Mouse (Mus musculus) MEL (cell line): ENCODE data around the gene Tmc8. TPM values are rescaled to one million over a fixed set of nuclear protein-coding genes. Genes with fewer than 3 reads are reported as not detected.
"Not testable (repeated sequence)": the region's sequence is repeated elsewhere in the genome, so short reads cannot be mapped to it uniquely, and the experiment has no call there.

Experiments used
- DNase-seq: peaks from one replicate; pipeline ENCODE4 v3.0.0; 2011; ENCODE audit warnings: low read depth, low spot score
- H3K27ac ChIP-seq: 2 replicates; pipeline ENCODE4 v1.5.1; 2012; ENCODE audit warnings: low read depth, mild to moderate bottlenecking, control low read depth, low read length, moderate library complexity; ENCODE audit not compliant: control insufficient read depth
- H3K27me3 ChIP-seq, 2 experiments: fragments of 150-350 bp in 1 of 2; sonication (generic) in 1 of 2; 2 replicates each; pipeline ENCODE4 v1.6.1; 2012; ENCODE audit warnings: low read length in 2 of 2, mild to moderate bottlenecking in 2 of 2, improper control_type of control experiment in 1 of 2, moderate library complexity in 1 of 2; ENCODE audit not compliant: insufficient read depth in 2 of 2, control insufficient read depth in 1 of 2
- H3K36me3 ChIP-seq, 2 experiments: 2 replicates each; pipeline ENCODE4 v1.6.1; 2012 to 2014; ENCODE audit warnings: low read length in 2 of 2, improper control_type of control experiment in 1 of 2, inconsistent platforms in 1 of 2, mild to moderate bottlenecking in 1 of 2; ENCODE audit not compliant: insufficient read depth in 2 of 2, control insufficient read depth in 1 of 2
- H3K4me1 ChIP-seq, 2 experiments: fragments of 150-350 bp in 1 of 2; sonication (generic) in 1 of 2; 2 replicates each; pipeline ENCODE4 v1.6.1; 2012; ENCODE audit warnings: low read length in 2 of 2, improper control_type of control experiment in 1 of 2, mild to moderate bottlenecking in 1 of 2; ENCODE audit not compliant: insufficient read depth in 2 of 2, control insufficient read depth in 1 of 2
- H3K4me3 ChIP-seq, 2 experiments: fragments of 150-350 bp in 1 of 2; sonication (generic) in 1 of 2; 2 replicates each; pipeline ENCODE4 v1.5.1; 2012; ENCODE audit warnings: low read depth in 2 of 2, low read length in 2 of 2, mild to moderate bottlenecking in 2 of 2, moderate library complexity in 2 of 2, control low read depth in 1 of 2, improper control_type of control experiment in 1 of 2; ENCODE audit not compliant: control insufficient read depth in 1 of 2, insufficient read depth in 1 of 2
- H3K79me2 ChIP-seq: 2 replicates; pipeline ENCODE4 v1.6.1; 2012; ENCODE audit warnings: mild to moderate bottlenecking, low read length, moderate library complexity; ENCODE audit not compliant: control insufficient read depth, poor library complexity, insufficient read depth
- H3K9ac ChIP-seq: 2 replicates; pipeline ENCODE4 v1.6.1; 2012; ENCODE audit warnings: low read depth, mild to moderate bottlenecking, control low read depth, low read length, moderate library complexity; ENCODE audit not compliant: control insufficient read depth, poor library complexity, severe bottlenecking
- H3K9me3 ChIP-seq: fragments of 150-350 bp; sonication (generic); replicated peaks from 2 replicates; pipeline ENCODE4 v1.6.1; 2012; ENCODE audit warnings: mild to moderate bottlenecking, low read length, improper control_type of control experiment, moderate library complexity; ENCODE audit not compliant: insufficient read depth
- CHD1 ChIP-seq: IDR thresholded peaks from 2 replicates; pipeline ENCODE4 v1.6.1; 2012; ENCODE audit warnings: low read depth, mild to moderate bottlenecking, inconsistent platforms, low read length, improper control_type of control experiment
- ETS1 ChIP-seq: IDR thresholded peaks from 2 replicates; pipeline ENCODE4 v1.6.1; 2012; ENCODE audit warnings: low read depth, mild to moderate bottlenecking, inconsistent platforms, low read length, improper control_type of control experiment, moderate library complexity
- GABPA ChIP-seq: IDR thresholded peaks from 2 replicates; pipeline ENCODE4 v1.6.1; 2012; ENCODE audit warnings: low read depth, mild to moderate bottlenecking, inconsistent platforms, low read length, improper control_type of control experiment, moderate library complexity
- GATA1 ChIP-seq: IDR thresholded peaks from 2 replicates; pipeline ENCODE4 v1.6.1; 2011; ENCODE audit warnings: low read depth, low read length, improper control_type of control experiment
- JUND ChIP-seq: IDR thresholded peaks from 2 replicates; pipeline ENCODE4 v1.6.1; 2011; ENCODE audit warnings: low read depth, mild to moderate bottlenecking, improper control_type of control experiment, low read length
- MAZ ChIP-seq: IDR thresholded peaks from 2 replicates; pipeline ENCODE4 v1.6.1; 2012; ENCODE audit warnings: low read depth, mild to moderate bottlenecking, inconsistent platforms, low read length, improper control_type of control experiment
- MEF2A ChIP-seq: IDR thresholded peaks from 2 replicates; pipeline ENCODE4 v1.6.1; 2014; ENCODE audit warnings: low read depth, mild to moderate bottlenecking, inconsistent platforms, low read length, improper control_type of control experiment; ENCODE audit not compliant: poor library complexity, insufficient replicate concordance, severe bottlenecking; ENCODE audit errors: extremely low read depth
- MXI1 ChIP-seq: IDR thresholded peaks from 2 replicates; pipeline ENCODE4 v1.6.1; 2011; ENCODE audit warnings: mild to moderate bottlenecking, low read depth, low read length, improper control_type of control experiment
- MYB ChIP-seq: IDR thresholded peaks from 2 replicates; pipeline ENCODE4 v1.6.1; 2011; ENCODE audit warnings: mild to moderate bottlenecking, low read depth, low read length, improper control_type of control experiment
- MYC ChIP-seq: IDR thresholded peaks from 2 replicates; pipeline ENCODE4 v1.6.1; 2011; ENCODE audit warnings: low read depth, mild to moderate bottlenecking, low read length, improper control_type of control experiment, moderate library complexity
- NELFE ChIP-seq: IDR thresholded peaks from 2 replicates; pipeline ENCODE4 v1.6.1; 2011; ENCODE audit warnings: low read depth, low read length, improper control_type of control experiment
- POLR2A ChIP-seq, 2 experiments: IDR thresholded peaks; 2 replicates each; pipeline ENCODE4 v1.6.1; 2011 to 2012; ENCODE audit warnings: low read length in 2 of 2, mild to moderate bottlenecking in 2 of 2, control low read depth in 1 of 2, improper control_type of control experiment in 1 of 2, low read depth in 1 of 2, moderate library complexity in 1 of 2; ENCODE audit not compliant: control insufficient read depth in 1 of 2, insufficient read depth in 1 of 2, poor library complexity in 1 of 2
- POLR2AphosphoS5 ChIP-seq: IDR thresholded peaks from 2 replicates; pipeline ENCODE4 v1.6.1; 2012; ENCODE audit warnings: low read depth, borderline replicate concordance, mild to moderate bottlenecking, inconsistent platforms, low read length, moderate library complexity, mixed read lengths
- RAD21 ChIP-seq: IDR thresholded peaks from 2 replicates; pipeline ENCODE4 v1.6.1; 2011; ENCODE audit warnings: mild to moderate bottlenecking, low read depth, low read length, improper control_type of control experiment
- RCOR1 ChIP-seq: IDR thresholded peaks from 2 replicates; pipeline ENCODE4 v1.6.1; 2012; ENCODE audit warnings: low read depth, mild to moderate bottlenecking, inconsistent platforms, low read length, improper control_type of control experiment
- SMC3 ChIP-seq: IDR thresholded peaks from 2 replicates; pipeline ENCODE4 v1.6.1; 2011; ENCODE audit warnings: low read depth, low read length, improper control_type of control experiment
- TAL1 ChIP-seq: IDR thresholded peaks from 2 replicates; pipeline ENCODE4 v1.6.1; 2012; ENCODE audit warnings: mild to moderate bottlenecking, inconsistent platforms, low read length, moderate library complexity, mixed read lengths
- TBP ChIP-seq: IDR thresholded peaks from 2 replicates; pipeline ENCODE4 v1.8.0; 2011; ENCODE audit warnings: low read depth, low read length, improper control_type of control experiment
- TCF12 ChIP-seq: IDR thresholded peaks from 2 replicates; pipeline ENCODE4 v1.6.1; 2014; ENCODE audit warnings: low read depth, mild to moderate bottlenecking, inconsistent platforms, low read length, improper control_type of control experiment, moderate library complexity
- USF1 ChIP-seq: IDR thresholded peaks from 2 replicates; pipeline ENCODE4 v1.6.1; 2014; ENCODE audit warnings: low read depth, mild to moderate bottlenecking, inconsistent platforms, low read length, improper control_type of control experiment, moderate library complexity
- ZC3H11A ChIP-seq: IDR thresholded peaks from 2 replicates; pipeline ENCODE4 v1.6.1; 2012; ENCODE audit warnings: low read depth, mild to moderate bottlenecking, inconsistent platforms, low read length, improper control_type of control experiment
- ZKSCAN1 ChIP-seq: IDR thresholded peaks from 2 replicates; pipeline ENCODE4 v1.6.1; 2012; ENCODE audit warnings: low read depth, mild to moderate bottlenecking, inconsistent platforms, low read length, improper control_type of control experiment, moderate library complexity
- ZMIZ1 ChIP-seq: IDR thresholded peaks from 2 replicates; pipeline ENCODE4 v1.6.1; 2012; ENCODE audit warnings: low read depth, mild to moderate bottlenecking, inconsistent platforms, low read length, improper control_type of control experiment, moderate library complexity
- ZNF384 ChIP-seq: IDR thresholded peaks from 2 replicates; pipeline ENCODE4 v1.6.1; 2012; ENCODE audit warnings: low read depth, mild to moderate bottlenecking, inconsistent platforms, low read length, improper control_type of control experiment
- polyA plus RNA-seq, 2 experiments: library from polyadenylated mRNA; stranded (reverse) in 1 of 2; unstranded in 1 of 2; fragments of >175 nt in 1 of 2; fragments of >200 nt in 1 of 2; gene quantifications; 2 replicates each; pipeline versions ENCODE4 v1.2.1 to v1.2.4; 2012; ENCODE audit warnings: low replicate concordance in 2 of 2, low read depth in 1 of 2; ENCODE audit not compliant: insufficient read length in 2 of 2, insufficient read depth in 1 of 2, missing spikeins in 1 of 2
- total RNA-seq: library from RNA; depleted of rRNA; stranded (reverse); fragments of 300-350 nt; gene quantifications from 2 replicates; pipeline ENCODE4 v1.2.3, GENCODE M21; 2012

The Tmc8 gene
- total and polyA plus RNA-seq, 3 experiments = 15.4 to 23.5 TPM; not detected in 1

DNA sequence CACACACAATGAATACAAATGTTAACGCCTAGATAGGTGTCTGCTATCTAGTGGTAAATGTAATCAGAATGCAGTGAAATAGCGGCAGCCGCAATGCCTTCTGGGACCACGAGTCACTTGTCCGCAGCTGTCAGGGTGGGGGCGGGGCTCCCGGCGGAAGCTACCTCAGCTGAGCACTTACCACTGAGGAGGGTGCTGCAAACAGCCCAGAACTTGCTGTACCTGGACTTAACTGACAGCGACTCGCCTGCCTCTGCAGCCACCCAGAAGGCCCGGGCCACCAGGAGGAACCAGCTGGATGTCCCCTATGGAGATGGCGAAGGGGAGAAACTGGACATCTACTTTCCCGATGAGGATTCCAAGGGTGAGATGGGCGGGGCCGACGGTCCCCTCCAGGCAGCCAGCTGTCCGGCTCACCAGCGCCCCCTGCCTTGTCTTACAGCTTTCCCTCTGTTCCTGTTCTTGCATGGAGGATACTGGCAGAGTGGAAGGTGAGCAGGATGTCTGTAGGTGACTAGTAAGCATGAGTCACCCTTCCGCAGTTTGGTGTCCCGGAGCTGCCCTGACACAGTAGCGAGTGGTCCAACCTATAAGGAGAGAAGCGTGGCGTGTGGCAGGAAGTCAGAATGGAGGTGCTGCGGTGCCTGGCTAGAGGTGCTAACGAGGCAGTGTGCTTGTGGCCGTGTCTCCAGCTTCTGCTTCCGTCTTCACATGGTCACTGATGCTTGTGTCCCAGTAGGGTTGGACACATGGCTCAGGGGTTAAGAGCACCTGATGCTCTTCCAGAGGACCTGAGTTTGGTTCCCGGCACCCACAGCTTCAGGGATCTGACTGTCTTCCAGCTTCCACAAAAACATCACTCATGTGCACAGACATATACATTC is 50.5 kb downstream of the Tmc8 start (continued):
- TF ChIP-seq MEF2A (no peak), TCF12 (peak; percentile 42), ETS1 (peak; percentile 84), POLR2AphosphoS5 (0 out of 2 replicates have a peak, but pooled peaks have one; percentile 66), ZNF384 (0 out of 2 replicates have a peak, but pooled peaks have one; percentile 32), MYB (no peak), USF1 (peak; percentile 28; the same call in 1 of the 2 replicates), ZKSCAN1 (no peak), MYC (peak; percentile 64; the same call in 1 of the 2 replicates), ZMIZ1 (no peak), SMC3 (peak; percentile 41), TAL1 (0 out of 2 replicates have a peak, but pooled peaks have one; percentile 5), MXI1 (peak; percentile 87), GATA1 (peak; percentile 73)

DNA sequence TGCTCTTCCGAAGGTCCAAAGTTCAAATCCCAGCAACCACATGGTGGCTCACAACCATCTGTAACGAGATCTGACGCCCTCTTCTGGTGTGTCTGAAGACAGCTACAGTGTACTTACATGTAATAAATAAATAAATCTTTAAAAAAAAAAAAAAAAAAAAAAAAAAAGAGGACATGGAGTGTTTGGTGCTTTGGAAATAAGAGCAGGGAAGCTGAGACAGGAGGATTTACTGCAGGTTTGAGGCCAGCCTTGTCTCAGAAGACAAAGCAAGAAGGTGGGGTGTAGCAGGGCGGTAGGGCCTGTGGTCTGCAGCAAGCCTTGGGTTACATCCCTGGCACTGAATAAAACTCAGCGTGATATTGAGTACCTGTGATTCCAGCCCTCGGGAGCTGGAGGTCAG is 51.6 kb downstream of the Tmc8 start:
- peaks cover 23 to 48% of the 10 kb centered on the region in 2 experiments for H3K4me1 ChIP-seq
- peak; percentile 69 for TF ChIP-seq ZNF384
- H3K36me3 ChIP-seq = peaks cover 0 to 35% of the 10 kb centered on the region in 2 experiments; a peak in 2 of 4 replicates
- not testable (repeated sequence) for H3K9ac ChIP-seq, H3K4me3 ChIP-seq, H3K79me2 ChIP-seq, H3K27me3 ChIP-seq, H3K9me3 ChIP-seq, H3K27ac ChIP-seq, DNase-seq

DNA sequence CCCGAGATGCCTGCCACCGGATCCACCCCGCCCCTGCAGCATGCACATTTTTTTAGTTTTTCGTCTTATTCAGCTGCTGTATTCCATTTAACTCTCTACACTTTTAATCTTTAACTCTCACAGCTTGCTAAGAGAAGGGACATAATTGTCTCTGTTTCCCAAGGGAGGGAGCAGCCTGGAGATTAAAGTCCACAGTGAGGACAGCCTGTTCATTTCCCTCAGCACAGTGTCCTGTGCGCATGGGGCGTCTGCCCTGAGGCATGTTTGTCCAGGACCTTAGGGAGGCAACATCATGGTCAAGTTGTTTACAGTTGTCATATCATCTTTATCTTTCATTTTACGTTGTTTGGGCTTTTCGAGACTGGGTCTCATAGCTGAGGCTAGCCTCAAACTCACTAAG is 52.2 kb downstream of the Tmc8 start:
- DNase-seq = no peak
- H3K9me3 ChIP-seq = no peaks in the 10 kb centered on the region
- no peak for TF ChIP-seq USF1
- no peak for TF ChIP-seq ZMIZ1
- no peak for TF ChIP-seq JUND
- no peak for TF ChIP-seq CHD1
- TF ChIP-seq ETS1 = no peak
- no peak for TF ChIP-seq MYB
- no peak for TF ChIP-seq RAD21
- no peak for TF ChIP-seq POLR2A (IDR thresholded peaks at IDR 0.05; ENCODE audit: control insufficient read depth in 1 of 2, insufficient read depth in 1 of 2, low read depth in 1 of 2, low read length in 2 of 2, poor library complexity in 1 of 2)
- TF ChIP-seq ZNF384 = no peak
- TF ChIP-seq MYC = no peak
- TF ChIP-seq MXI1 = no peak
- TF ChIP-seq ZC3H11A = no peak
- TF ChIP-seq POLR2AphosphoS5 = no peak
- no peak for TF ChIP-seq MAZ
- TF ChIP-seq RCOR1 = no peak
- TF ChIP-seq TBP = no peak
- TF ChIP-seq GABPA = no peak
- TF ChIP-seq SMC3 = no peak
- no peak for TF ChIP-seq NELFE
- no peaks in the 10 kb centered on the region for H3K27me3 ChIP-seq
- H3K4me3 ChIP-seq = no peak overlapping the region
- H3K79me2 ChIP-seq = no peaks in the 10 kb centered on the region
- no peak overlapping the region for H3K9ac ChIP-seq
- peaks cover 23 to 45% of the 10 kb centered on the region in 2 experiments for H3K4me1 ChIP-seq
- no peak overlapping the region for H3K27ac ChIP-seq
- H3K36me3 ChIP-seq = peaks cover 0 to 32% of the 10 kb centered on the region in 2 experiments; a peak in 2 of 4 replicates
